Mouse (Mus musculus): Measurements from ENCODE around the gene Olfr368.

- no peak for TF ChIP-seq EP300 (IDR thresholded peaks at IDR 0.05; ENCODE audit: low read depth)
- peak; percentile 89 for TF ChIP-seq CTCF (IDR thresholded peaks at IDR 0.05; ENCODE audit: low read depth)
These were observed 53.9 kb downstream of the Olfr368 start for GRCm38 (mm10) chr2:37380189-37380588.
